Mouse (Mus musculus) forebrain, postnatal 0 days (tissue): ENCODE results near the gene Zmym4. TPM values are rescaled to one million over a fixed set of nuclear protein-coding genes. Genes with fewer than 3 reads are reported as not detected.
A peak's percentile ranks its signal among the peaks of the same experiment; 100 is the strongest.

ENCODE experiments used
- ATAC-seq: fragments of 200-750 bp; cut with Nextera tagmentation; 2 replicates; pipeline ENCODE4 v1.8.0; 2017; ENCODE audit warnings: mild to moderate bottlenecking, moderate library complexity
- DNase-seq: peaks from one replicate; pipeline ENCODE4 v3.0.0-alpha.2; 2015
- H3K27ac ChIP-seq: fragments of 300-500 bp; sonication (generic); 2 replicates; pipeline ENCODE4 v1.5.1; 2014; ENCODE audit warnings: low read depth, mild to moderate bottlenecking, antibody characterized with exemption, low read length, moderate library complexity, mixed read lengths
- H3K27me3 ChIP-seq: fragments of 300-500 bp; sonication (generic); 2 replicates; pipeline ENCODE4 v1.6.1; 2014; ENCODE audit warnings: mild to moderate bottlenecking, low read length, mixed read lengths; ENCODE audit not compliant: insufficient read depth
- H3K36me3 ChIP-seq: fragments of 300-500 bp; sonication (generic); 2 replicates; pipeline ENCODE4 v1.6.1; 2014; ENCODE audit warnings: mild to moderate bottlenecking, moderate library complexity; ENCODE audit not compliant: insufficient read depth
- H3K4me1 ChIP-seq: fragments of 300-500 bp; sonication (generic); 2 replicates; pipeline ENCODE4 v1.6.1; 2014; ENCODE audit warnings: antibody characterized with exemption; ENCODE audit not compliant: insufficient read depth
- H3K4me2 ChIP-seq: fragments of 300-500 bp; sonication (generic); 2 replicates; pipeline ENCODE4 v1.6.1; 2014; ENCODE audit warnings: low read depth, mild to moderate bottlenecking, moderate library complexity
- H3K4me3 ChIP-seq: fragments of 300-500 bp; sonication (generic); 2 replicates; pipeline ENCODE4 v1.5.1; 2014; ENCODE audit warnings: low read depth, low read length, mixed read lengths
- H3K9ac ChIP-seq: fragments of 300-500 bp; sonication (generic); 2 replicates; pipeline ENCODE4 v1.6.1; 2014; ENCODE audit warnings: mild to moderate bottlenecking
- H3K9me3 ChIP-seq: fragments of 300-500 bp; sonication (generic); 2 replicates; pipeline ENCODE4 v1.6.1; 2016; ENCODE audit warnings: low read length
- CTCF ChIP-seq: sonication (generic); IDR thresholded peaks from 2 replicates; pipeline ENCODE4 v1.5.1; 2016; ENCODE audit warnings: antibody characterized with exemption, control low read depth, low read depth
- WGBS: fragments of 180-500 bp; shearing (Covaris S2); extraction: QIAGEN DNeasy Blood & Tissue Kit; methylation state at CpG from one replicate; pipeline ENCODE4 v1.1.7; 2014; 5-methylcytosine and 5-hydroxymethylcytosine counted together
- polyA plus RNA-seq: library from polyadenylated mRNA; unstranded; fragments of >200 nt; fragmentation: Nextera tagmentation; extraction: Ambion mirVana; gene quantifications from 2 replicates; pipeline ENCODE4 v1.2.1, GENCODE M21; 2015
- total RNA-seq: library from RNA; depleted of rRNA; stranded (reverse); fragments of >200 nt; gene quantifications from 2 replicates; pipeline ENCODE4 v1.2.3, GENCODE M21; 2014; rRNA removed

Zmym4 gene
- total and polyA plus RNA-seq, 2 experiments from 2014 or later, result 17.3 to 68.7 TPM

DNA sequence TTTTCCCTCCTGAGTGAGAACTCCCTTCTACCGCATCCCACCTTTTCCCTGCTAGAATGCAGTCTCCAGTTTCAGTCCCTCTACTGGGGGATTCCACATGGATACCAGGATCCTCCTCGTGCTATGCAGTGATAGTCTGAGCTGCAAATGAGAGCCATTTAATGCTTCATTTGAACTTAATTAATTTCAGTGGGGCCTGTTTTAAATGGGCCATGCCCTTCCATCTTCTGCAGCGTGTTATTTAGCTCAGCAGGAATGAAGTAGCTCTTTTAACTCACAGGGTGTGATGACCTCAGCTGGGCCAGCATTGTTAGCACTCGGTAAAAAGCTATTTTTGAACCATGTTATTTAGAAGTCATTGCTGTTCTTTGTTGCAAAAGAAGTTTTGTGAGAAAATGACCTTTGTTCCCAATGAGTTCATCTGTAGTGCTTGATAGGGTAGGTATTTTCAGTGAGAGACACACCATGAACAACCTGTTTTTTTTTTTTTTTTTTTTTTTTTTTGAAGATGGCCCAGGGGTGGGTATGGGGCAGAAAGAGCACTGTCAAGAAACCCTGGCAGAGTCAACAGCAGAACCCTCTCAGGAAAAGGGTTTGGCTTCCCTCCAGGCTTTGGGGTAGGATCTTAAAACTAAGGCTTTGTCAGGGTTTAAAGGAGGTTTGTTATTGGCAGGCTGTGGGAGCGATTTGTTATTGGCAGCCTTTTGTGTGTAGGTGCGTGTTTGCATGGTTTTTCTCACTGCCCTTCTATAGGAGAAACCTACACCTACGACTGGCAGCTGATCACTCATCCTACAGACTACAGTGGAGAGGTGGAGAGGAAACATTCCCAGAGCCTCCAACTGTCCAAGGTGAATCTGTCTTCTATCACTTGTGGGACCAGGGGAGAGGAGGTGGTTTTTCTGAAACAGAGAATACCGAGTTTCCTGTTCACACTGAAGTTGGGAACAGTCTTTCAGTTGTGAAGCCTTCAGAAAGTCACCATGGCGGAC, 144.7 kb downstream of the Zmym4 start:
- ATAC-seq (peak; percentile 47), DNase-seq (peak; percentile 17)
- H3K27me3 ChIP-seq, result no peaks in the 10 kb centered on the region

DNA sequence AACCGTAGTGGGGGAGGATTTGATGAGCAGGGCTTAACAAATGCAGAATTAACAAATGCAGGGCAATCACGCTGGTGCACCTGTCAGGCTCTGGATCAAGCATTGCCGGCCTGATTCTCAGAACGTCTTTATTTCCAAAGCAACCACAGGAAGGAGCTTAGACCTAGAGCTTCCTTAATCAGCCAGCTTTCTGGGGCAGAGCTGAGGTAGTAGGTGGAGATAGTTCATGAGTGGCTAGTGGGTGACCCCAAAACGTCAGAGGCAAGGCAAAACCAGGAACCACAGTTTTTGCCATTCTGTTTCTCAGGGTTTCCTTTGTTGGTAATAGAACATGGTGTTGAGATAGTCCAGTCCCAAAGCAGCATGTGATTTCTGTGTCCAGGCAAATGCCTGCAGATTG, 153.1 kb downstream of the Zmym4 start:
- ATAC-seq (no peak), DNase-seq (no peak)
- no peak overlapping the region for H3K9ac ChIP-seq
- no peaks in the 10 kb centered on the region for H3K9me3 ChIP-seq
- TF ChIP-seq CTCF, result no peak
- H3K36me3 ChIP-seq, result peaks cover 23% of the 10 kb centered on the region
- H3K4me1 ChIP-seq, result no peaks in the 10 kb centered on the region
- no peaks in the 10 kb centered on the region for H3K27me3 ChIP-seq
- no peak overlapping the region for H3K4me2 ChIP-seq
- no peak overlapping the region for H3K4me3 ChIP-seq
- 79% methylated on average over 5 of the region's 5 CpGs for WGBS
- no peak overlapping the region for H3K27ac ChIP-seq

More for the DNA sequence above, 144.7 kb downstream of the Zmym4 start:
- 41% methylated on average over 9 of the region's 9 CpGs for WGBS
- H3K4me1 ChIP-seq, result no peaks in the 10 kb centered on the region
- no peak overlapping the region for H3K27ac ChIP-seq
- peaks cover 7% of the 10 kb centered on the region for H3K36me3 ChIP-seq
- TF ChIP-seq CTCF, result no peak
- no peaks in the 10 kb centered on the region for H3K9me3 ChIP-seq
- no peak overlapping the region for H3K4me2 ChIP-seq
- H3K4me3 ChIP-seq, result no peak overlapping the region
- H3K9ac ChIP-seq, result no peak overlapping the region

DNA sequence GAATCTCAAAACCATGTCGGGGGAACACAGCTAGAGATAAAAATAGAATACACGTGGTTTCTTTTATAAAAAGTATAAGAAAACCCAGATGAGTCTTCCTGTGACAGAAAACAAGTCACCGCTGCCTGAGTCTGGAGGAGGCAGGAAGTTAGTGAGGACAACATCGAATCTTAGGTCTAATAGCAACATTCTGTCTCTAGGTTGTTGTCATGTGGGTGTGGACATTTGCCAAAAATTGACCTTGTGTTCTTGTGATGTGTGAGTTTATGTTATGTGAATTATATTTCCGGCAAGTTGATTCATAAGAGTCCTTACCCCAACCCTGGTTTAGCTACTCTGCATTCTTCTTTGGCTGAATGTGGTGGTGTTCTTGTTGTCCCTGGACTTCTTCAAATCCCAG, 154.7 kb downstream of the Zmym4 start:
- 84% methylated on average over 5 of the region's 5 CpGs for WGBS
- no peak overlapping the region for H3K4me3 ChIP-seq
- no peak for DNase-seq
- no peaks in the 10 kb centered on the region for H3K4me1 ChIP-seq
- H3K27ac ChIP-seq, result no peak overlapping the region
- TF ChIP-seq CTCF, result no peak
- no peaks in the 10 kb centered on the region for H3K9me3 ChIP-seq
- H3K9ac ChIP-seq, result no peak overlapping the region
- ATAC-seq, result no peak
- H3K27me3 ChIP-seq, result no peaks in the 10 kb centered on the region
- H3K36me3 ChIP-seq, result peaks cover 19% of the 10 kb centered on the region
- H3K4me2 ChIP-seq, result no peak overlapping the region

Other genes starting within 250 kb of the Zmym4 start
- 1.1 TPM in 2 replicates for gene Tfap2e, start 231.9 kb downstream of the Zmym4 start, total RNA-seq
- 0.86 and 0.93 TPM in 2 replicates for gene Tfap2e, start 231.9 kb downstream of the Zmym4 start, polyA plus RNA-seq
- 308 and 339 TPM in 2 replicates for gene Ncdn, start 214.7 kb downstream of the Zmym4 start, total RNA-seq
- 205 and 223 TPM in 2 replicates for gene Ncdn, start 214.7 kb downstream of the Zmym4 start, polyA plus RNA-seq
- 33.4 and 35.7 TPM in 2 replicates for gene AU040320, start 214.6 kb downstream of the Zmym4 start, total RNA-seq
- gene AU040320, start 214.6 kb downstream of the Zmym4 start, polyA plus RNA-seq, result 27.4 and 33.5 TPM in 2 replicates
- 249 and 284 TPM in 2 replicates for gene Sfpq, start 53.2 kb upstream of the Zmym4 start, total RNA-seq
- gene Sfpq, start 53.2 kb upstream of the Zmym4 start, polyA plus RNA-seq, result 57.9 and 71.1 TPM in 2 replicates
- 12.5 and 16.2 TPM in 2 replicates for gene Zmym1, start 93.0 kb upstream of the Zmym4 start, total RNA-seq
- 14.9 and 15.7 TPM in 2 replicates for gene Zmym1, start 93.0 kb upstream of the Zmym4 start, polyA plus RNA-seq
- 26.9 and 46.3 TPM in 2 replicates for gene Zmym6, start 109.2 kb upstream of the Zmym4 start, total RNA-seq
- 9.6 and 17.1 TPM in 2 replicates for gene Zmym6, start 109.2 kb upstream of the Zmym4 start, polyA plus RNA-seq
- gene Tmem35b, start 155.6 kb upstream of the Zmym4 start, total RNA-seq, result 6.0 and 7.8 TPM in 2 replicates
- gene Tmem35b, start 155.6 kb upstream of the Zmym4 start, polyA plus RNA-seq, result 9.5 and 10.8 TPM in 2 replicates
- gene Dlgap3, start 201.1 kb upstream of the Zmym4 start, total RNA-seq, result 66.9 and 85.5 TPM in 2 replicates
- 23.1 and 28.0 TPM in 2 replicates for gene Dlgap3, start 201.1 kb upstream of the Zmym4 start, polyA plus RNA-seq